8 mouse cellular contexts compared by ENCODE assay signal in genomic region chr11:60273273-60273805, GRCm38 (mm10). TPM values are rescaled to one million over a fixed set of nuclear protein-coding genes. Genes with fewer than 3 reads are reported as not detected.
DNase-seq lines count a peak whose midpoint lies in the region; ATAC-seq and TF ChIP-seq lines count a peak whose summit lies in the region.

No protein-coding gene starts in this region.

- DNase-seq in left cerebral cortex, adult 2 months (ENCODE audit: extremely low spot score in 1 of 2, low spot score in 2 of 2): no peak
- DNase-seq in left cerebral cortex, adult 8-10 months (ENCODE audit: low spot score in 2 of 2): no peak
- peak; percentile 55 for DNase-seq in brain, embryonic 14.5 days (ENCODE audit: low read depth)
- peak; percentile 50 for DNase-seq in mesoderm, embryonic 11.5 days (ENCODE audit: low read depth, low spot score)
- DNase-seq in spleen, postnatal 10 days (ENCODE audit: low spot score in 2 of 2): no peak
- DNase-seq in frontal cortex, postnatal 10 days (ENCODE audit: low spot score in 2 of 2): no peak
- no peak for DNase-seq in cerebellum, postnatal 10 days

- intact Hi-C loops in left cerebral cortex, adult 2 months (cut with DNase I): no loop called here

- H3K4me1 ChIP-seq in hindbrain, embryonic 12.5 days: peaks cover 8% of the 10 kb centered on the region; the same call in 1 of the 2 replicates

- no peak for ATAC-seq in hindbrain, embryonic 12.5 days (ENCODE audit: low FRiP score)

- no peak for TF ChIP-seq CTCF in left cerebral cortex, adult 2 months (IDR thresholded peaks at IDR 0.05)
- no peak for TF ChIP-seq CTCF in brain, embryonic 14.5 days (IDR thresholded peaks at IDR 0.05; ENCODE audit: borderline replicate concordance, extremely low read depth, insufficient read depth, insufficient read length)

- WGBS in hindbrain, embryonic 12.5 days: 75% methylated on average over 5 of the region's 5 CpGs

- H3K4me3 ChIP-seq in left cerebral cortex, adult 2 months: no peak overlapping the region
- no peak overlapping the region for H3K4me3 ChIP-seq in hindbrain, embryonic 12.5 days

- no peaks in the 10 kb centered on the region for H3K27me3 ChIP-seq in hindbrain, embryonic 12.5 days

- no peak overlapping the region for H3K4me2 ChIP-seq in hindbrain, embryonic 12.5 days (replicated peaks)

- TF ChIP-seq POLR2A in brain, embryonic 14.5 days (IDR thresholded peaks at IDR 0.05; ENCODE audit: borderline replicate concordance, extremely low read depth, insufficient read depth, insufficient read length, poor library complexity, severe bottlenecking): no peak

- H3K27ac ChIP-seq in left cerebral cortex, adult 2 months: peak overlapping the region; percentile 61
- H3K27ac ChIP-seq in hindbrain, embryonic 12.5 days: peak overlapping the region; percentile 62

- no peaks in the 10 kb centered on the region for H3K9me3 ChIP-seq in hindbrain, embryonic 12.5 days (replicated peaks)

- H3K36me3 ChIP-seq in hindbrain, embryonic 12.5 days: 0 out of 2 replicates have a peak, but pooled peaks cover 2% of the 10 kb centered on the region

- H3K9ac ChIP-seq in hindbrain, embryonic 12.5 days: no peak overlapping the region

RNA-seq across cellular contexts. Expression of gene Srebf1, which starts 51.0 kb away (rescaled TPM):
- total RNA-seq in left cerebral cortex, adult 2 months (2021): 10 to 100 TPM; 50.1 to 66.1 TPM
- 100 to 1,000 TPM in 2 of 4 experiments, 10 to 100 TPM in 2; 85.8 to 103 (median 100) TPM for total RNA-seq in left cerebral cortex, adult 8-10 months (2022)
- 71.9 and 78.9 TPM in 2 replicates for polyA plus RNA-seq in brain, embryonic 14.5 days (2012; rRNA removed)
- 49.2 and 51.9 TPM in 2 replicates for polyA plus RNA-seq in hindbrain, embryonic 12.5 days (2016; fragmentation: Nextera tagmentation; extraction: Ambion mirVana)

Comparison
In these comparisons a context has a peak if more than half of its experiments do, and no peak if none do; other contexts are left out.
1. DNase-seq: peak in brain, embryonic 14.5 days (single experiment) and mesoderm, embryonic 11.5 days (single experiment); none in left cerebral cortex, adult 2 months (0 of 2), left cerebral cortex, adult 8-10 months (0 of 2), spleen, postnatal 10 days (0 of 2), frontal cortex, postnatal 10 days (0 of 2) and cerebellum, postnatal 10 days (0 of 2).